ENCODE assay signal across 11 mouse cellular contexts in genomic region chr4:71230497-71230872, GRCm38 (mm10).
A peak's percentile ranks its signal among the peaks of the same experiment; 100 is the strongest.
DNase-seq lines count a peak whose midpoint lies in the region; ATAC-seq lines count a peak whose summit lies in the region.
"Had no signal": no experiment of that assay in that cellular context is flagged by ENCODE, and none has a peak within 500 bp of the region (broad histone marks: within the 10 kb centered on the region; RNA-seq: fewer than 3 reads in every experiment).

No protein-coding gene starts in this region.

- peak; percentile 95 for ATAC-seq in forebrain, embryonic 16.5 days
- ATAC-seq in midbrain, embryonic 15.5 days (replicated peaks) = peak; percentile 87
- ATAC-seq: intestine, embryonic 16.5 days had no signal

- no peaks in the 10 kb centered on the region for H3K9me3 ChIP-seq in forebrain, embryonic 16.5 days (ENCODE audit: control insufficient read depth, low read length)
- H3K9me3 ChIP-seq in midbrain, embryonic 15.5 days = no peaks in the 10 kb centered on the region

- no peak overlapping the region for H3K4me3 ChIP-seq in forebrain, embryonic 16.5 days (replicated peaks; ENCODE audit: low read length)
- H3K4me3 ChIP-seq in midbrain, embryonic 15.5 days = no peak overlapping the region

- H3K4me1 ChIP-seq in forebrain, embryonic 16.5 days (replicated peaks; ENCODE audit: control insufficient read depth, insufficient read depth, low read length) = peaks cover 11% of the 10 kb centered on the region
- H3K4me1 ChIP-seq in midbrain, embryonic 15.5 days = peaks cover 5% of the 10 kb centered on the region

- DNase-seq in brain, embryonic 18.5 days (ENCODE audit: low read depth, low spot score) = peak; percentile 26
- DNase-seq in cerebellum, postnatal 25 days = peak; percentile 7 to 14
- DNase-seq in thymus, postnatal 36 days = no peak
- no peak for DNase-seq in right cerebral cortex, postnatal 25 days
- no peak for DNase-seq in c-Kit-positive CD71-positive TER-119-positive erythroid progenitor cells, embryonic 14.5 days (ENCODE audit: low spot score)
- DNase-seq in MN1 (ENCODE audit: low spot score) = no peak
- DNase-seq: lung, adult 18-20 months; thymus, postnatal 14 days had no signal

- no peaks in the 10 kb centered on the region for H3K36me3 ChIP-seq in forebrain, embryonic 16.5 days (ENCODE audit: control insufficient read depth, insufficient read depth)
- no peaks in the 10 kb centered on the region for H3K36me3 ChIP-seq in midbrain, embryonic 15.5 days (replicated peaks)

- H3K4me2 ChIP-seq in forebrain, embryonic 16.5 days (ENCODE audit: low read length) = no peak overlapping the region
- H3K4me2 ChIP-seq in midbrain, embryonic 15.5 days = peak overlapping the region; percentile 3; the same call in 1 of the 2 replicates

- no peaks in the 10 kb centered on the region for H3K27me3 ChIP-seq in forebrain, embryonic 16.5 days (replicated peaks; ENCODE audit: control insufficient read depth, insufficient read depth, low read length)
- H3K27me3 ChIP-seq in midbrain, embryonic 15.5 days (replicated peaks) = no peaks in the 10 kb centered on the region

- no peak overlapping the region for H3K9ac ChIP-seq in forebrain, embryonic 16.5 days (replicated peaks; ENCODE audit: low read depth, low read length)
- H3K9ac ChIP-seq in midbrain, embryonic 15.5 days = no peak overlapping the region

- 3% methylated on average over 4 of the region's 4 CpGs for WGBS in forebrain, embryonic 16.5 days
- WGBS in midbrain, embryonic 15.5 days = 11% methylated on average over 4 of the region's 4 CpGs

- peak overlapping the region; percentile 12; the same call in 1 of the 2 replicates for H3K27ac ChIP-seq in forebrain, embryonic 16.5 days (ENCODE audit: low read length)
- peak overlapping the region; percentile 61 for H3K27ac ChIP-seq in midbrain, embryonic 15.5 days

Comparison
In these comparisons a context has a peak if more than half of its experiments do, and no peak if none do; other contexts are left out.
1. DNase-seq: peak in brain, embryonic 18.5 days (single experiment) and cerebellum, postnatal 25 days (2 of 2); none in thymus, postnatal 36 days (0 of 2), right cerebral cortex, postnatal 25 days (single experiment), c-Kit-positive CD71-positive TER-119-positive erythroid progenitor cells, embryonic 14.5 days (single experiment) and MN1 (single experiment).